Mouse (Mus musculus) hindbrain, embryonic 13.5 days (tissue): ENCODE results near the gene Rab6b. TPM values are rescaled to one million over a fixed set of nuclear protein-coding genes. Genes with fewer than 3 reads are reported as not detected.

Experiments
- ATAC-seq: fragments of 200-750 bp; cut with Nextera tagmentation; 2 replicates; pipeline ENCODE4 v1.8.0; 2017; ENCODE audit warnings: moderate TSS enrichment; ENCODE audit not compliant: low FRiP score
- H3K27ac ChIP-seq: fragments of 300-500 bp; sonication (generic); 2 replicates; pipeline ENCODE4 v1.5.1; 2015; ENCODE audit warnings: inconsistent platforms, mild to moderate bottlenecking, moderate library complexity
- H3K27me3 ChIP-seq: fragments of 300-500 bp; sonication (generic); 2 replicates; pipeline ENCODE4 v1.6.1; 2015; ENCODE audit warnings: mild to moderate bottlenecking, inconsistent platforms
- H3K36me3 ChIP-seq: fragments of 300-500 bp; sonication (generic); 2 replicates; pipeline ENCODE4 v1.6.1; 2015; ENCODE audit warnings: mild to moderate bottlenecking, inconsistent platforms
- H3K4me1 ChIP-seq: fragments of 300-500 bp; sonication (generic); replicated peaks from 2 replicates; pipeline ENCODE4 v1.6.1; 2015; ENCODE audit warnings: inconsistent platforms
- H3K4me2 ChIP-seq: fragments of 300-500 bp; sonication (generic); 2 replicates; pipeline ENCODE4 v1.6.1; 2015; ENCODE audit warnings: inconsistent platforms, mild to moderate bottlenecking, moderate library complexity
- H3K4me3 ChIP-seq: fragments of 300-500 bp; sonication (generic); 2 replicates; pipeline ENCODE4 v1.5.1; 2015; ENCODE audit warnings: mild to moderate bottlenecking, inconsistent platforms
- H3K9ac ChIP-seq: fragments of 300-500 bp; sonication (generic); 2 replicates; pipeline ENCODE4 v1.6.1; 2015; ENCODE audit warnings: mild to moderate bottlenecking, inconsistent platforms
- H3K9me3 ChIP-seq: fragments of 300-500 bp; sonication (generic); 2 replicates; pipeline ENCODE4 v1.6.1; 2016; ENCODE audit warnings: inconsistent platforms
- WGBS: fragments of 180-500 bp; shearing (Covaris S2); methylation state at CpG from one replicate; pipeline ENCODE4 v1.1.7; 2015; 5-methylcytosine and 5-hydroxymethylcytosine counted together
- polyA plus RNA-seq: library from polyadenylated mRNA; unstranded; fragments of >200 nt; fragmentation: Nextera tagmentation; extraction: Ambion mirVana; gene quantifications from 2 replicates; pipeline ENCODE4 v1.2.1, GENCODE M21; 2015

Rab6b gene
- polyA plus RNA-seq = 80.2 and 83.1 TPM in 2 replicates

DNA sequence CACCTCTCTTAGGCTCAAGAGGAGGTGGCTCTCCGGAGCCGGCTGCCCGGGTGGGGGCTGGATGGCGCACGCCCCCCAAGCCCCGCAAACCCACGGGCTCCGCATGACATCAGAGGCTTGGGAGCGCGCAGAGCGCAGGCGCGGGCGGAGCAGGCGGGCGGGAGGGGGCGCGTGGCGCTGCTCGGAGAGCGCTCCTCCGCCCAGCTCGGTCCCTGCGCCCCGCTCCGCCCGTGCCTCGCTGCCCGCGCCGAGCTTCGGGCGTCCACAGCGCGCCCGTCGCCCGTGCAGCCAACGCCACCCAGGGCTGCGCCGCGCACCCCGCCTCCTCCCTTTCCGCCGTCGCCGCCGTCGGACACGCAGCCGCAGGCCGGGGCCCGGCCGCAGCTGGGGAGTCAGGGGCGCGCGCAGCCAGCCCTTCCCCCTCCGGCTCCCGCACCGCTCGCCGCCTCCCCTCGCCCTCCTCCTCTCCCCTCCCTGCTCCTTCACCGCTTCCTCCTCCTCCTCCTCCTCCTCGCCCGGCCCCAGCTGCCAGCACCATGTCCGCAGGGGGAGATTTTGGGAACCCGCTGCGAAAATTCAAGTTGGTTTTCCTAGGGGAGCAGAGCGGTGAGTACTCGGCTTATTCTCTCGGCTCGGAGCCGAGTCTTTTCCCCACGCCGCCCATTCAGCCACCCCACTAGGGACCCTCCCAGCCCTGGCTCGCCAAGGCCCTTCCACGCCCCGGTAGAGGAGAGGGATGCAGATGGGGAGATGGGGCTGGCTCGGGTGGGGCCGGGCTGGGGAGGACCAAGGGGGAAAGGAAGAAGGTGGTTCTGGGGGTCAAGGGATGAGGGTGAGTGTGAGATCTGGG lies at the start of gene Rab6b:
Gene Rab6b, plus strand, starts transcription at position 167 of the 850 bp plus-strand sequence.
- H3K4me1 ChIP-seq = peaks cover 68% of the 10 kb centered on the region
- no peaks in the 10 kb centered on the region for H3K9me3 ChIP-seq
- peak within 1 kb of the TSS; percentile 81 for H3K4me3 ChIP-seq
- no peaks in the 10 kb centered on the region for H3K27me3 ChIP-seq
- 0 out of 2 replicates have a peak, but pooled peaks cover 9% of the 10 kb centered on the region for H3K36me3 ChIP-seq
- H3K4me2 ChIP-seq = peak within 1 kb of the TSS; percentile 93
- peak; percentile 77 for ATAC-seq
- peak within 1 kb of the TSS; percentile 97 for H3K27ac ChIP-seq
- WGBS = under 1% methylated on average over 42 of the region's 81 CpGs
- H3K9ac ChIP-seq = peak within 1 kb of the TSS; percentile 91

DNA sequence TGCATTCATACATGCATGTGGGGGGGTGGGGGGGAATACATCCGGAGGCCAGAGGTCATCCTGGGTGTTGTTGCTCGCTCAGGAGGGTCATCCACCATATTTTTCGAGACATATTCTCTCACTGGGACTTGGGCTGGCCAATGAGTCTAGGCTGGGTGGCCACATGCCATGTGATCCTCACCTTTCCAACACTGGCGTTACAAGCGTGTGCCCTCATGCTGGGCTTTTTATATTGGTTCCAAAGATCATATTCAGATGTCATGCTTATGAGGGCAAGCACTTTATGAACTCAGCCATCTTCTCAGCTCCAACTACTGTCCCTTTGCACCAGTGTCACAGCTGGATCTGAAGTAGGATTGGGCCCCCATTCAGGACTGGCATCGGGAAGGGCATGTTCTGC lies 48.0 kb upstream of the Rab6b start:
- Histone ChIP-seq H3K4me2 (no peak overlapping the region), H3K9me3 (no peaks in the 10 kb centered on the region), H3K36me3 (no peaks in the 10 kb centered on the region), H3K4me1 (no peaks in the 10 kb centered on the region), H3K27ac (no peak overlapping the region), H3K4me3 (no peak overlapping the region), H3K9ac (no peak overlapping the region), H3K27me3 (no peaks in the 10 kb centered on the region)
- no peak for ATAC-seq
- WGBS = 91% methylated on average over 6 of the region's 6 CpGs

DNA sequence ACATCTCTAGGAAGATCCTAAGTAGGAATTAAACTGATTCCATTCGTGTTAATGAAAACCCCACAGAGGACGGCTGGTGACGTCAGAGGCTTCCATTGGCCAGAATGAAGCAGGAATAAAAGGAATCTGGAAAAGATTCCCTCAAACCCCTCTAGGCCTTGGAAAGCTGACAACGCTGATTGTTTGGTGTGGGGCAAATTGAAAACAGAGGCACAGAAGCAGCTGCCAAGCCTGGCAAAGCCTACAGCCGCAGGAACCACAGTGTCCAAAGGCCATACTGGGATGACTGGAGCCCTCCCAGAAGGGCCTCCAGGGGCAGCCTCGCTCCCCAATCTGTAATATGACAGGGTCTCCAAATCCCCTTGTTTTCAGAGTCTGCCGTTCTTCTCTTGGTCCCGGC lies 44.7 kb upstream of the Rab6b start:
- Histone ChIP-seq H3K4me1 (no peaks in the 10 kb centered on the region), H3K27ac (no peak overlapping the region), H3K36me3 (no peaks in the 10 kb centered on the region), H3K9ac (no peak overlapping the region), H3K27me3 (no peaks in the 10 kb centered on the region), H3K4me2 (no peak overlapping the region), H3K4me3 (no peak overlapping the region), H3K9me3 (no peaks in the 10 kb centered on the region)
- ATAC-seq = no peak
- WGBS = 77% methylated on average over 8 of the region's 8 CpGs

DNA sequence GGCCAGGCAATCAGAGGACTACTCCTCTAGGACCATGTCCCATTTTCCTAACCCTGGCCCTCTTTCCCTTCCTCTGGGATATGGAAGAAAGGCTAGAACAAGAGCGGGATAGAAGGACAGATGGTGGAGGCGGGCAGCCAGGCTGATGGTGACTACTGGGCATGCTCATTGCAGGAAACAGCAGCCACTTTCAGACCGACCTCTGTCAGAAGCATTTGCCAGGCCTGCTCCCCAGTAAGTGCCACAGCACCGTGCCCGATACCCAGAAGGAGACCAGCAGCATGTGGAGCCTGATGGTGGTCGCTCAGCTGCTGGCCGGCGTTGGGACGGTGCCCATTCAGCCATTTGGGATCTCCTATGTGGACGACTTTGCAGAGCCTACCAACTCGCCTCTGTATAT lies 43.9 kb upstream of the Rab6b start:
- Histone ChIP-seq H3K4me2 (no peak overlapping the region), H3K9me3 (no peaks in the 10 kb centered on the region), H3K27ac (no peak overlapping the region), H3K36me3 (no peaks in the 10 kb centered on the region), H3K27me3 (no peaks in the 10 kb centered on the region), H3K4me3 (no peak overlapping the region), H3K4me1 (no peaks in the 10 kb centered on the region), H3K9ac (no peak overlapping the region)
- ATAC-seq = no peak
- WGBS = 89% methylated on average over 11 of the region's 11 CpGs

DNA sequence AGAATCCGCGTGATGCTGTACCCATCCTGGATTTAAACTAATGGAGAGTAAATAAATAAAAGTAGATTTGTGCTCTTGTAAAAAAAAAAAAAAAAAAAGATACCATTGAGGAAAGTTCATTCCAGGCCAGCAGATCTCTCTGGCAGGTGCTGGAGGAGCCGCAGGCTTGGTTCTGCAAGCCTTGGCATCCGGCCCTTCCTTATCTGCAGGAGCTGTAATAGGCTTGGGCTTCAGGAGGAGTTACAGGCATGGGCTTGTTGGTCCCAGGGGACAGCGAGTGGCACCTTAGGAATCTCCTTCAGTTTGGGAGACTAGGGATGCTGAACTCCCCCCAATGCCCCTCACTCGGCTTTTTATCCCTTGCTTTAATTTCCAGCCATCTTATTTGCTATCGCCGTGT lies 42.8 kb upstream of the Rab6b start:
- ATAC-seq = no peak
- Histone ChIP-seq H3K9ac (no peak overlapping the region), H3K27ac (no peak overlapping the region), H3K9me3 (no peaks in the 10 kb centered on the region), H3K36me3 (no peaks in the 10 kb centered on the region), H3K4me2 (no peak overlapping the region), H3K4me1 (no peaks in the 10 kb centered on the region), H3K27me3 (no peaks in the 10 kb centered on the region), H3K4me3 (no peak overlapping the region)
- 95% methylated on average over 8 of the region's 8 CpGs for WGBS

DNA sequence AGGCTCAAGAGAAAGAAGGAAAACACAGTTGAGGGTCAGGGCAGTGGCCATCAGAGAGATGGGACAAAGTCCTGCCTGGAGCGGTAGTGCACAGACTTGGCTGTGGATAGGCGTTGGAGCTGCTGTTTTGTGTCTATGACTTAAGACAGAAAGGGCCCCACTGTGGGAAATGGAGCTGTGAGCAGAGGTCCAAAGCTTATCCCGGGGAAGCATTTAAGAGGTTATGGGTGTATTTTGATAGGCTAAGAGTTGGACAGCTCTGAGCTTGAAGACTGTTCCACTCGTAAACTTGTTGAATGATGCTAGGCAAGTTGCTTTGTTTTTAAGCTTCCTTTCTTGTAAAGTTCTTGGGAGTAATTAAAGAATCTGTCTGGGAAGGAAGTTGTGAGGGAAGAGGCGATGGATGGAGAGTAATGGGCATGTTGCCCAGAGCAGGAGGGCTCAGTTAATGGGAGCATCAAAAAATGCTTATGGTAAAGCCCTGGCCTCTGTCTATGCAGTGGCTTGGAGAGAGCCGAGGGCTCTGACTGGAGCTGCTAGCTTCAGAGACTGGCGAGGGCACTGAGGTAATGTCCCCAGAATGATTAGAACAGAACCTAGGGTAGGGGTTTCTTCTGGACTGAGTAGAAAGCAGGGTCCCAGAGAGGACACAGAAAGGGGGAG lies 39.9 kb upstream of the Rab6b start:
- Histone ChIP-seq H3K27ac (no peak overlapping the region), H3K4me1 (no peaks in the 10 kb centered on the region), H3K4me2 (no peak overlapping the region), H3K36me3 (no peaks in the 10 kb centered on the region), H3K9me3 (no peaks in the 10 kb centered on the region), H3K27me3 (no peaks in the 10 kb centered on the region), H3K9ac (no peak overlapping the region), H3K4me3 (no peak overlapping the region)
- no peak for ATAC-seq
- WGBS = 86% methylated on average over 7 of the region's 7 CpGs

DNA sequence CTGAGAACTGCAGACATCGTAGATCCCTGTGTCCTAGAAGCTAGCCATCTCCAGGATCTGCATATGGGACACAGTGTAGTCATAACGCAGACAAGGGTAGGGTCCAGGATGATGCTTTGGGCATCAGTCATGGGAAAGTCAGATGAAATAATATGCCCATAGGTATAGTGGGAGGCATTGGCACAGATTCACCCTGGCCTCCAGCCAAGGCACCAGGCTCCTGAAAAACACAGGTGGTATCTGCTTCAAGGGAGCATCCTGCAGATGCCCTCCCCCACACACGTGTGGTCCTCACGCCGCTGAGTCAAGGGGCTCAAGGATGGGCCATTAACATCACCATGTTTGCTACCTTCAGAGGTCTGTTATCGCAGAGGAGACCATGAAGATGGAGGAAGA lies 39.4 kb upstream of the Rab6b start:
- no peak for ATAC-seq
- Histone ChIP-seq H3K4me1 (no peaks in the 10 kb centered on the region), H3K4me3 (no peak overlapping the region), H3K4me2 (no peak overlapping the region), H3K27me3 (no peaks in the 10 kb centered on the region), H3K9me3 (no peaks in the 10 kb centered on the region), H3K9ac (no peak overlapping the region), H3K27ac (no peak overlapping the region), H3K36me3 (no peaks in the 10 kb centered on the region)
- 91% methylated on average over 6 of the region's 6 CpGs for WGBS

DNA sequence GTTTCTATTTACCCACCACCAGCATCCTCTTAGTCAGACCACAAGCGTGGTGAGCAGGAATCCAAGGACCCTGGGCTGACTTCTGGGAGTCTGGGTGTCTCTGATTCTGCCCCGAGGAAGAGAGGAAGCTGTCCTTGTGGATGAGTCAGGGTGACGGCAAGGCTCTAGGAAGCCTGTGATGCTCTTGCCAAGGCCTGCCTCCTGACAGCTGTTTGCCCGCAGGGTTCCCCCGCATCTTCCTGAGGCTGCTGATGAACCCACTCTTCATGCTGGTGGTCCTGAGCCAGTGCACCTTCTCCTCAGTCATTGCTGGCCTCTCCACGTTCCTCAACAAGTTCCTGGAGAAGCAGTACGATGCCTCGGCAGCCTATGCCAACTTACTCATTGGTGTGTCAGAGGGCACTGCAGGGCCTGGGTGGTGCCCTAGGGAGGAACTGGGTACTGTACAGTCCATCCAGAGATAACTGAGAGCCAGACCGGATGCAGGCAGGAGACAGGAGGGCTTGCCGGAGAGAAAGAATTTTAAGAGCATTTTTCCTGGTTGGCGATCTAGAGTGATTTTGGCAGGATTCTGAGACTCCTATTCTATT lies 38.6 kb upstream of the Rab6b start:
- Histone ChIP-seq H3K9ac (no peak overlapping the region), H3K27ac (no peak overlapping the region), H3K4me1 (no peaks in the 10 kb centered on the region), H3K27me3 (no peaks in the 10 kb centered on the region), H3K4me3 (no peak overlapping the region), H3K9me3 (no peaks in the 10 kb centered on the region), H3K36me3 (no peaks in the 10 kb centered on the region), H3K4me2 (no peak overlapping the region)
- no peak for ATAC-seq
- 91% methylated on average over 11 of the region's 11 CpGs for WGBS

DNA sequence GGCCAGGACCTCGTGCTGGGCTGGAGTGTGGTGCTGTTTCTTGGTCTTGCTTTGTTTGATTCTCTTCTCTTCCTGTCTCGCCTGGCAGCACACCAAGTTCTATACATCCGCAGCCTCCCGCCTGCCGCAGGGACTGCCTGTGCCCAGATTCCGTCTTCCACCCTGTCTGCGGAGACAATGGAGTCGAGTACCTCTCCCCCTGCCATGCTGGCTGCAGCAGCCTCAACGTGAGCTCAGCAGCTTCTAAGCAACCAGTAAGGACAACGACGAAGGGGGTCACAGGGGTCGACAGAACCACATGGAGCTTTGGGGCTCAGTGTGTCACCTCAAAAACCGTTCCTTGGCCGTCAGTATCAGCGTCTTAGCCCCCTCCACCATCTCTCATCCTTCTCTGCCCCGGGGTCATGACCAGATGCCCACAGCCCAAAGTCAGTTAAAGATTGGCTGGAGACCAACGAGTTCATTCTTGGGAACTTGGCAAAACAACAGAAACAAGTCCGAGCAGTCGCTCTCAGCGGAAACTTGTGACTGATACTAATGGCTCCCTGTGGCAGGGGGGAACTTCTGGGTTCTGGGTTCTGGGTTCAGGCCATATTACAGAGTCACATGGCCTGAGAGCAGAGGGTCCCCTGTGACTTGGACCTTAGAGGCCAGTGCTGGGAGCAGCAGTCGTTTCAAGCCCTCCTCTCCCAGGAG lies 34.6 kb upstream of the Rab6b start:
- no peaks in the 10 kb centered on the region for H3K27me3 ChIP-seq
- H3K27ac ChIP-seq = no peak overlapping the region
- H3K4me2 ChIP-seq = no peak overlapping the region
- no peak overlapping the region for H3K4me3 ChIP-seq
- H3K9me3 ChIP-seq = no peaks in the 10 kb centered on the region
- H3K36me3 ChIP-seq = no peaks in the 10 kb centered on the region
- no peaks in the 10 kb centered on the region for H3K4me1 ChIP-seq
- 73% methylated on average over 21 of the region's 21 CpGs for WGBS
- ATAC-seq = no peak
- no peak overlapping the region for H3K9ac ChIP-seq

DNA sequence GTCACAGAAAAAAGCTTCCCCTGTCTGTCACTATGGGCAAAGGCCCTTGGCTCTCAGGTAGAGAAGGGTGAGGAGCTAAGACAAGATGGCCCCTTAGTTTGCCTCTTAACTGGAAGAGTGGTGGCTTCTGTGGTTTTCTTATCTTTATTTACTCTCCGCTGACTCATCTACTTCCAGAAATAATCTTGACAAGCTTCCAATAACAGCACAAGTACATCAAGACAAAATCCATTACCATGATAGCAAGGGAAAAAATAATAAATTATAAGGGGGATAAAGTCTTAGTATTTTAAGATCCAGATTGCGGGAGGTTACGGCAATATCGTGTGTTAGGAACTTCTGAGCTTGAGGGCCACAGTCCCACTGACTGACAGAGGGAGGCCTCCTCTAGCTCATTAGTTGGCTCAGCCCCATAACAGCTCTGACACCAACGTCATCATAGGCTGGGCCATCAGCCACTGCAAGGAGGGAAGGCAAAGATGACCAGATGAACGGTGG lies 33.3 kb upstream of the Rab6b start:
- no peaks in the 10 kb centered on the region for H3K4me1 ChIP-seq
- H3K4me2 ChIP-seq = no peak overlapping the region
- H3K9me3 ChIP-seq = no peaks in the 10 kb centered on the region
- no peak overlapping the region for H3K4me3 ChIP-seq
- WGBS = 92% methylated on average over 6 of the region's 6 CpGs
- H3K27ac ChIP-seq = no peak overlapping the region
- no peak overlapping the region for H3K9ac ChIP-seq
- no peak for ATAC-seq
- no peaks in the 10 kb centered on the region for H3K27me3 ChIP-seq
- H3K36me3 ChIP-seq = no peaks in the 10 kb centered on the region

DNA sequence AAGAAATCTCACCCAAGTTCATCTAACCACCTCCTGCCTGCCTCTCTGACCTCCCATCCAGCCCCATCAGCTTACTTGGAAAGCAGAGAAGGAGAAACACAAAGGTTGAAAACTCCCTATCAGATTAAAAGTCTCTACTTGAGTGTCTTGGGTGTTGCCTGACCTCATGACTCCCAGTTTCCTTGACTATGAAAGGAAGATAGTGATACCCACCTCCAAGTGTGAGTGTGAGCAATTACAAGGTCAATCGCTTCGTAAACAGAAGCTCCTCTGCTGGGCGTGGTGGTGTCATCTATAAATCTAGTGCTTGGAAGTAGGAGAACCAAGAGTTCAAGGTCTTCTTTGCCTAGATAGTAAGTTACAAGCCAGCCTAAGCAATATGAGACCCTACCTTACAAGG lies 31.4 kb upstream of the Rab6b start:
- Histone ChIP-seq H3K27ac (no peak overlapping the region), H3K27me3 (no peaks in the 10 kb centered on the region), H3K4me1 (no peaks in the 10 kb centered on the region), H3K9ac (no peak overlapping the region), H3K4me2 (no peak overlapping the region), H3K36me3 (no peaks in the 10 kb centered on the region), H3K4me3 (no peak overlapping the region), H3K9me3 (no peaks in the 10 kb centered on the region)
- no peak for ATAC-seq
- 93% methylated on average over 3 of the region's 3 CpGs for WGBS
